Mouse (Mus musculus) myocyte (in vitro differentiated cells): Measurements from ENCODE around the gene Stk17b.

Experiments used
- POLR2A ChIP-seq: IDR thresholded peaks from one replicate; pipeline ENCODE4 v1.6.1; 2011; ENCODE audit warnings: low read depth, mild to moderate bottlenecking, control low read depth, moderate library complexity; ENCODE audit not compliant: insufficient read length
- POLR2AphosphoS2 ChIP-seq: IDR thresholded peaks from one replicate; pipeline ENCODE4 v1.6.1; 2011; ENCODE audit warnings: low read depth, control low read depth; ENCODE audit not compliant: insufficient read length
- TCF12 ChIP-seq: IDR thresholded peaks from one replicate; pipeline ENCODE4 v1.6.1; 2011; ENCODE audit warnings: mild to moderate bottlenecking, control low read depth; ENCODE audit not compliant: poor library complexity, insufficient read depth, severe bottlenecking

GRCm38 (mm10) chr1:53715966-53716515, 69.0 kb downstream of the Stk17b start:
- TF ChIP-seq POLR2AphosphoS2 = no peak
- no peak for TF ChIP-seq POLR2A
- no peak for TF ChIP-seq TCF12
